Mouse (Mus musculus) C2C12 (cell line): ENCODE results near the gene Phgr1.

Source experiments
- CTCF ChIP-seq: IDR thresholded peaks from one replicate; pipeline ENCODE4 v1.5.1; 2011; ENCODE audit not compliant: control insufficient read depth, insufficient read depth, insufficient read length
- USF1 ChIP-seq: IDR thresholded peaks from one replicate; pipeline ENCODE4 v1.6.1; 2011; ENCODE audit warnings: low read depth, mild to moderate bottlenecking, control low read depth, moderate library complexity

DNA sequence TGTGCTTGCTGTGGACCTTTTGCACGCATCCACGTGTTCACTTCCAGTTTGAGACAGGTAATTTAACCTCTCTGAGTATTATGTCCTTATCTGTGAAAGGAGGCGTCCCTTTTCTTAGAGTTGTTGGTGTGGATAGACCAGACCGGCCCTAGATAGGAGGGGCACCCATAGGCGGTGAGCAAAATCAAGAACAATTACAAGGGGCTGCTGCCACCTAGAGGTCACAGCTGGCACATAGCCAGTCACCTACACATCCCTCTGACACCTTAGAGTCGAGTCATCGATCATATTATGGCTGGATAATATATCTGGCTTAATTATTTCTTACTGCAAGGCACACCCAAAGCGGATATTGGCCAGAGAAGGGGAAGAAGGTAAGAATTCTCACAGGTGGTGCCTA is 12.7 kb upstream of the Phgr1 start:
- peak; percentile 47 for TF ChIP-seq CTCF
- no peak for TF ChIP-seq USF1
